Mouse (Mus musculus): ENCODE results near the gene Galr3.
"Not testable (repeated sequence)": the region's sequence is repeated elsewhere in the genome, so short reads cannot be mapped to it uniquely, and the experiment has no call there.

Galr3 gene

DNA sequence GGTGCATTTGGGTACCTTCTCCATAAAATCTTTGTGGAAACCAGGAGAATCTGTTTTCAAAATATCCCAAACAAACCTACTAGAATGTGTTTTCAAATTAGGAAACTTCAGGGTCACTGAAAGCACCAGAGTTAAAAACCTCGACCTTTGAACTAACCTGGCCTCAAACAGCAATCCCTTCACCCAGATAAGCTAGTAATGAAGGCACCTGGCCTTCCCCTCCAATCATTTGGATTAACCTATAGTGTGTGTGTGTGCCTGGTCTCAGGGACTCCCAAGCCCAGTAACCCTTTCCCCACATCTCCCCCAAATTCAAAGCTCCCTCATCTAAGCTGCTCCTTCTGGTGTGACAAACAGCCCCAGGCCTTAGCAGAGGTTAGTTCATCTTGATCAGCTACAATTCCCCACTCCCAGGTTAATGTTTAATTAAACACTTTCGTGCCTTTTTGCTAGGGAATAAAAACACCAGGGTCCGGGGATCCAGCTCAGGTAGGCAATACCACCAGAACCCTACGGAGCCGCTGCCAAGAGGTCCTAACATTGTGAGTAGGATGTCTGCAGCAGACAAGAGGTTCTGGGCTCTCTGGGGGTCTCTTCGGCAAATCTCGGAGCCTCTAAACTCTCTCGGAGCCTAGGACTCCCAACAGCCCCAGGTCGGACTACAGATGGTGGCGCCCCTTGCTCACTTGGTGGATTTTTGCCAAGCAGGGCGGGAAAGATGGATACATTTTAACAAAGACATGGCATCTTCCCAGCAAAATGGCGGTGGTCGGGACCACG is 15.0 kb upstream of the Galr3 start:
- DNase-seq (ENCODE audit: low spot score in 2 of 2) = no peak

DNA sequence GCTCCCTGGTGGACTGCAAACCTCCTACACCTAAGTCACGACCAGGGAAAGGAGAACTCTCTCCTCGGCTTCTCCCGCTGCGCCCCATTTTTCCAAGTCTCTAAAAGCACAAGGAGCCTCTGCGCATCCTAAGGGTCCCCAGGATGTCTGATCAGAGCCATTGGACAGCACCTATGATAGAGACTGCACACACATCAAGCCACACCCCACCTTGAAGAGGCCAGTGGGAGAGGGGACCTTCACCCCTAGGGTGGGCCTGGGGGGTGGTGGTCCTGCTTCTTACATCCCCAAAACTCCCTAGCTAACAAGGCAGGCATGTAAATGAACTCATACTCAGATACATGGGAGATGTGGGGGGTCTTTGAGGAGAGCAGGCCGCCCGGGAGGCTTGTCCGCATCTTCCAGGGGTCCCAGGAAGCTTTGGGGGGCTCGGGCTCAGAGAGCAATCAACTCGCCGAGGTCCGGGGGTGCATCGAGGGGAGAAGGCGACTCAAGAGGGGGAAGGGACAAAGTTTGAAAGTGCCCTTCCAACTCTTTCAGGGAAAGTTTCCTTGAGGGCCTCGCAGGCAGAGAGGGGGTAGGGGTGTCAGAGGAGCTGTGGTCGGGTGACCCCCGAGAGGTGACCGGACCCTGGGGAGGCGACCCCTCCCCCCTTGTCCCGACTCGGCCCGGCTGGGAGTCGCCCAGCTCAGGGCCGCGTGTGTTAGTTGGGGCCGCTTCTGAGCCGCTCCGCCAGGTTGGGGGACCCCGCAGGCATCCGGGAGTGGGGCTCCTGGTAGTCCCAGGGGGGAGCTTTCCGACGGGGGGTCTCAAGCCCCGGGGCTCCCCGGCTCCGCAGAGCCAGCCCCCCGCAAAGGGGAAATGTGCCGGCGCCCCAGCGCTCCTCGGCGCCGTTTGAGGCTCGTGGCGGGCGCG is 14.1 kb upstream of the Galr3 start:
- no peak for DNase-seq (ENCODE audit: low spot score in 2 of 2)

DNA sequence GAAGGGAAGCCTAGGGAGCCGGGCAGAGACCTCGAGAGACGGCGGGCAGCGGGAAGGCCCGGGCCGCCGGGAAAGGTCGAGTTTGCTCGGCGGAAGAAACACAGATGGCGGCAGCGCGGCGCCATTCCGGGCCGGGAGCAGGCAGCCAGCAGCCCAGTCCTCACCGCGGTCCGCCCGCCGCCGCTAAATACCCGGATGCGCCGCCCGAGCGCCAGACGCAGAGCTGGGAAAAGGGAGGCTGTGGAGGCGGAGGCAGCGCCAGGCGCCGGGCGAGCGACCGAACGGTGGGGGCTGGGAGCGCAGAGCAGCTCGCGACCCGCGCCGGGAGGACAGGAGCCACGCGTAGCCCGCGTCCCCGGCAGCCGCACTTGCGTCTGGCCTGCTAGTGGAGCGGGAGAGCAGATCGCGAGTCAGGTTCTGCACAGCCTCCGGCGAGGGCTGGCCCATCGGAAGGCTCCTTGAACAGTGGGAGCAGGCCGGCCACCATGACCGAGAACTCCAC is 13.4 kb upstream of the Galr3 start, which contains the start of gene H1f0:
TSS of gene H1f0 (plus strand) at position 214 of the 502 bp plus-strand sequence.
- peak; percentile 84 to 91 for DNase-seq (ENCODE audit: low spot score in 2 of 2)

DNA sequence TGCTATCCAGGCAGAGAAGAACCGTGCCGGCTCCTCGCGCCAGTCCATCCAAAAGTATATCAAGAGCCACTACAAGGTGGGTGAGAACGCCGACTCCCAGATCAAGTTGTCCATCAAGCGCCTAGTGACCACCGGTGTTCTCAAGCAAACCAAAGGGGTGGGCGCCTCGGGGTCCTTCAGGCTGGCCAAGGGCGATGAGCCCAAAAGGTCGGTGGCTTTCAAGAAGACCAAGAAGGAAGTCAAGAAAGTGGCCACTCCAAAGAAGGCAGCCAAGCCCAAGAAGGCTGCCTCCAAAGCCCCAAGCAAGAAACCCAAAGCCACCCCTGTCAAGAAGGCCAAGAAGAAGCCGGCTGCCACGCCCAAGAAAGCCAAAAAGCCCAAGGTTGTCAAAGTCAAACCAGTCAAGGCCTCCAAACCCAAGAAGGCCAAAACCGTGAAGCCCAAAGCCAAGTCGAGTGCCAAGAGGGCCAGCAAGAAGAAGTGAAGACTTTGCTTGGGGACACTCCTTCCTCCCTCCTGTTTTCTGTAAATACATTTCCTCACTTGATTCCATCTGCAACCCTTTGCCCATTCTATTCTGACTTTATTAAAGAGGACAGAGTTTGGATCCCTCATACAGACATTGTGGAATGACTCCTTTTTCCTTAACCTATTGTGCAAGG is 12.7 kb upstream of the Galr3 start:
- no peak for DNase-seq (ENCODE audit: low spot score in 2 of 2)

DNA sequence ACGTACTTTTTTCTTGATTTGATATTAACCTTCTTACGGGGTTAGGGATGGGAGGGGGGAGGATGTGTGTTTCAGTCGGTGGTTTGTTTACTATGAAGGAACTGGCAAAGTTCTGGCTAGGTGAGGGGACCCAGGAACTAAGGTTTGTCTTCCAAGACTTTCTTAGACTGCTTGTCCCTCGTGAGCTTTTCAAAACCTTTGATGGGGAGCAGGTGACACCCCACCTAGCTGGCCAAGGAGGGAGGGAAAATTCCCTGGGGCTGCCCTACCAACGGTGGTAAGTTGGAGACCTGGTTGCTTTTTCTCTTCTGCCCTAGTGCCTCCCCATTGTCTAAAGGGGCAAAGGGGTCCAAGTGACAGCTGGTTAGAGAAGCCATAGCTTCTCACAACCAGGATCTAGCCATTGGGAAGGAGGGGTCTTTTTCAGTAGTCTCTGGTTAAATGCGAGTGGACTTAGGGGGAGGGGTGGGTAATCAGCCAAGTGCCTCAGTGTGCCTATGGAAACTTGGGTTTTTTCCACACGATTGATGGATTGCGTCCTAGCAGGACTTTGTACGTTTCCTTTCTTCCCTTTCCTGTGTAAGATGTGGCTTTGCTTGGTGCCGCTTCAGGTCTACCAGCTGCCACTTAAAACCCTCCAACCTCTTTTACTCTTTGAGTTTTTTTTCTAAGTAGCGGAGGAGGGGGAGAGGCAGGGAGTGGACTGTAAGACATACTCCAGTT is 12.0 kb upstream of the Galr3 start:
- no peak for DNase-seq (ENCODE audit: low spot score in 2 of 2)

DNA sequence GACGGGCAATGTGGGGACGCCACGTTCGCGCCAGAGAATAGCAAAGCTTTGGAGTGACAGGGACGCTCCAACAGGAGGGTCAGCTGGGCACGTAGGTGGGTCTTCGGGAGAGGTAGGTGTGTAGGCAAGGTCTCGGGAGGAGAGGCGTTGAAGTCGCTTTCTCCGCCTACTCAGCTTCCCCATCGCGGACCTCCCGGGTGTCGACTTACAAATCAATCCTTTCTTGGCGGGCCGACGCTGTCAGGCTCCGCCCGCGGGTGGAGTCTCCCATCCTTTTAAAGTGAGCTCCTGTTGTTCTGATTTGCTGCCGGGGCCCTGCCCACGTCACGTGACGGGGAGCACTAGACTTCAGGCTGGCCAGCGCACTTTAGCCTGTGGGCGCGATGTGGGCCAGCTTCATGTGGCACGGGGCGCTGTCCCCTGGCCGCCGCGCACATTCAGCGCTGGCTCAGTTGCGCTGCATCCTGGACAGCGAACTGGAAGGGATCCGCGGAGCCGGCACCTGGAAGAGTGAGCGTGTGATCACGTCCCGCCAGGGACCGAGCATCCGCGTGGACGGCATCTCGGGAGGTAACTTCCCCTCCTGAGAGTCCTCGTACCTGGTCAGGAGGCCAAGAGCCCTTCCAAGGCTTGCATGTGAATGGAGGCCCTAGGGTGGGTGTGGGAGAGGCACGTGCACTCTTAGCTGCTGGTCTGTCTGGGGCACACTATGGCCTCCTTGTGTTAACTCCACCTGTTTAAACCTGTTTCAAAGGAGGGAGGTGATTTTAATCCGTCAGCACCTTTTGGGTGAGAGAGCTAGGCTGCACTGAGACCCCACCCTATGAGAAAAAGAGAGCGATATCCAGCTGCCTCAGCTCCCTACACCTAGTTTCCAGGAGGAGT is 10.9 kb upstream of the Galr3 start:
- peak; percentile 65 to 71 for DNase-seq (ENCODE audit: low spot score in 2 of 2)

DNA sequence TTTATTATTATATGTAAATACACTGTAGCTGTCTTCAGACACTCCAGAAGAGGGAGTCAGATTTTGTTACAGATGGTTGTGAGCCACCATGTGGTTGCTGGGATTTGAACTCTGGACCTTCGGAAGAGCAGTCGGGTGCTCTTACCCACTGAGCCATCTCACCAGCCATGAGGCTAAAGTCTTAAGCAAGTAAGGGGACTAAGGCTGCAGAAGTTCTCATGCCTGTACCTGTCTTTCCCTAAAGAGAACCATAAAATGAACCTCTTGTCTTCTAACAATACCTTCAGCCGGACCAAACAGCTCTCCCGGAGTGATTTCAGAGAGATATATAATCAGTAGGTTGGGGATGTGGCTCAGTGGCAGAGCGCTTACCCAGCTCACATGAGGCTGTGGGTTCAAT is 9.8 kb upstream of the Galr3 start:
- DNase-seq (ENCODE audit: low spot score in 2 of 2) = not testable (repeated sequence)

DNA sequence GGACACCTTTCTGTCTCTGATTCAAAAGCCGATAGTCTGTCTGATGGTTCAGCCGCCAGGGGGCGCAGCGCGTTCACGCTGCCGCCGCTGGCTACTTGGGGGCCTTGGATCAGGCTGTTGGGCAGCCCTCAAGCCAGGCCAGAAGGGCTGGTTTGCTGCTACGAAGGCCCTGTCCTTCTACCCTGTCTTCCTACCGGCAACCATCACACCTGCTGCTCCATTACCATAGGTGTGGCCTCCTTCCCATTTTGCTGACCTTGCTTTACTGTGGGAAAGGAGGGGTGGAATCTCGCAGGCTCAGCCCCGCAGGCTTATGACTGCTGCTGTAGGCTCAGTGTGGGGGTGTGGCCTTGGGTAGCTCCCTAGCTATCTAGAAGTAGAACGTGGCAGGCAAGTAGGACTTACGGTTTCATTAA is 3.8 kb upstream of the Galr3 start:
- peak; percentile 62 to 64 for DNase-seq (ENCODE audit: low spot score in 2 of 2)

DNA sequence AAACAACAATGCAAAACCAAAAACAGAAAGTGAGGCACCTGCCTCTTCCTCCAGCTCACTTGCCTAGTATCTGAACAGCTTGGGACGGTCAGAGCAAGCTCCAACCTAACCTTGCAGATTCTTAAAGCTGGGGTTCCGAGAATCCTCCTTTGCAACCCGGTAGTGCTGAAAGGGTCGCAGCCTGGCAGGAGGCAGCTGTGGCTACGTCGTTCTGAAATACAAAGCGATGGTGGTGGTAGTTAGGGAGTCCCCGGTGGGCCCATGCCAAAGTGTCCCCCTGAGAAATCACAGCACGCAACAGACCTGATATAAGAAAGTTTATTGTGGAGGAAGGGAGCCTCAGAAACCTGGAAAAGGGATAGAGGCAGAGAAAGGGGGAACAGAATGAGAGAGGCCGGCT is 3.4 kb upstream of the Galr3 start:
- DNase-seq (ENCODE audit: low spot score in 2 of 2) = no peak

DNA sequence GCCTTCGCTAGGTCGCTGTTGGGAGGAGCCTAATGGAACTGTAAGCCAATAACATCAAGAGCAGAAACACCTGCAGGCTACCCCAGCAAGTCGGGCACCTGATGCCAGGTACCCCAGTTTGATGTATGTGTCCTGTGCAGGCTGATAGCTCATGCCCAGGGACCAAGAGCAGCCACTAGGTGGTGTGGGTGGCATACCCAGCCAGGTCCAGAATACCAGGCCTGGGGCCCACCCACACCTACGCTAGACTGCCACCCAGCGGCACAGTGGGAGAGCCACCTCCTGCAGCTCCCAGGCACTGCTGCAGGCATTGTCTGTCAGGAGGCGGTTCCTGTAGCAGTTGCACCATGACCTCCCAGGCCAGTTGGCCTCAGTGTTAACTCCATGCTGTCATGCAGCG is 2.8 kb upstream of the Galr3 start:
- DNase-seq (ENCODE audit: low spot score in 2 of 2) = peak in 1 of 2 experiments; percentile 52

DNA sequence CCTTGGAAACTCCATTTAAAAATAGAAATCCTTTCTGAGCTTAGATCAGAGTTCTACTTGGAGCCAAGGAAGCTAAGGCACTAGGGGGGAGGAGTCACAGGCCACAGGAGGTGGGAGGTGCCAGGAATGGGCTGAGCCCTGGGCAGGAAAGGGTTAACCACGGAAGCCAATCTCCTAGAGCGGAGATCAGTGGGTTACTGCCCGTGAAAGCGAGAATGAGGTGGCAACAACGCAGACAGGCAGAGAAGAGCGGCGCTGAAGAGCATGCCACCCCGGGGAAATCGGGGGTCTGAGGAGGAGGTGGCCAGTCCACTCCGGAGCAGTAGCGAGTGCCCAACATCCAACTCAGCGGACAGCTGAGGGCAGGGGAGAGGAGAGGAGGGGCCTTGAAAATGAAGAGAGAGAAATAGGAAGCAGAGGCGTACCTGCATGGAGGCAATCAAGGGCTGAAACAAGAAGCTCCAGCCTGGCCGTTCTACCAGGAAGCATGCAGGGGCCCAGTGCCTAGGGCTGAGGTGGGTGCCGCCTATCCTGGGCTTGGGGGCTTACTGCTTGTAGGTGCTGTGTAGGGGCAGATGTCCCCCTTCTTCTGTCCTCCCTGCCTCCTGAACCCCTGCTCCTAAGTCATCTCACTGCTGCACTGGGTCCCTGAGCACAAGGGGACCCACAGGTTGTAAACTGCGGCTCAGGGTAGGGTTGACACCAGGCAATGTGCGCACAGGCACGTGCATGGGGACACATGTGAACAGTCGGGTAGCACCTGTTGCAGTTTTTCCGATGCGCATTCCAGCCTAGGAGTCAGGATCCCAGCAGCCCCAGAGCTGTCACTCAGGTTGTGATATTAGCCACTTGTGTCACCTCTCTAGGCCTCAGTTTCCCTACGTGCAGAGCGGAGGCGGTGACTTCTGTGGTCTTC is 926 bp upstream of the Galr3 start:
- DNase-seq (ENCODE audit: low spot score in 2 of 2) = no peak

DNA sequence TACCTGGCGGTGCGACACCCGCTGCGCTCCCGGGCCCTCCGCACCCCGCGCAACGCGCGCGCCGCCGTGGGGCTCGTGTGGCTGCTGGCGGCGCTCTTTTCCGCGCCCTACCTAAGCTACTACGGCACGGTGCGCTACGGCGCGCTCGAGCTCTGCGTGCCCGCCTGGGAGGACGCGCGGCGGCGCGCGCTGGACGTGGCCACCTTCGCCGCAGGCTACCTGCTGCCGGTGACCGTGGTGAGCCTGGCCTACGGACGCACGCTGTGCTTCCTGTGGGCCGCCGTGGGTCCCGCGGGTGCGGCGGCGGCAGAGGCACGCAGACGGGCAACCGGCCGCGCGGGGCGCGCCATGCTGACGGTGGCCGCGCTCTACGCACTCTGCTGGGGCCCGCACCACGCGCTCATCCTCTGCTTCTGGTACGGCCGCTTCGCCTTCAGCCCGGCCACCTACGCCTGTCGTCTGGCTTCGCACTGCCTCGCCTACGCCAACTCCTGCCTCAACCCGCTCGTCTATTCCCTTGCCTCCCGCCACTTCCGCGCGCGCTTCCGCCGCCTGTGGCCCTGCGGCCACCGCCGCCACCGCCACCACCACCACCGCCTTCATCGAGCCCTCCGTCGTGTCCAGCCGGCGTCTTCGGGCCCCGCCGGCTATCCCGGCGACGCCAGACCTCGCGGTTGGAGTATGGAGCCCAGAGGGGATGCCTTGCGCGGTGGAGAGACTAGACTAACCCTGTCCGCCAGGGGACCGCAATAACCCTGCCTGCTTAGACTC is 1.2 kb downstream of the Galr3 start:
- DNase-seq (ENCODE audit: low spot score in 2 of 2) = no peak

DNA sequence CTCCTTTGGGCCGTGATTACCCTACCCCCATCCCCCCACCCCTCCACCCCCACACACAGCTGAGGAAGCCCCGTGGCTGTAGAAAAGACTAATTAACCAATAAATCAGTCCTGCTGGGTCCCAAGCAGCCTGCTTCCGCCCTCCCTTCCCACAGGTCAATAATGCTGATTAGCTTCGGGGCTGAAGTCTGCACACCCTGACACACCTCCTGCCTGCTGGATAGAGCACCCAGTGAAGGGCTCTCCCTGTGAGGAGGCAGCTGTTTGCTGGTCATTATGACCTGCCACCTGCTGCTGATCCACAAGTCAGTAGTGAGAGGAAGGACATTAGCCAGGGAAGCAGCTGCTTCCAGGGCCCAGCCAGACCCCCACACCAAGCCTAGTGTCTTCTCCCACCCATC is 3.2 kb downstream of the Galr3 start:
- no peak for DNase-seq (ENCODE audit: low spot score in 2 of 2)

DNA sequence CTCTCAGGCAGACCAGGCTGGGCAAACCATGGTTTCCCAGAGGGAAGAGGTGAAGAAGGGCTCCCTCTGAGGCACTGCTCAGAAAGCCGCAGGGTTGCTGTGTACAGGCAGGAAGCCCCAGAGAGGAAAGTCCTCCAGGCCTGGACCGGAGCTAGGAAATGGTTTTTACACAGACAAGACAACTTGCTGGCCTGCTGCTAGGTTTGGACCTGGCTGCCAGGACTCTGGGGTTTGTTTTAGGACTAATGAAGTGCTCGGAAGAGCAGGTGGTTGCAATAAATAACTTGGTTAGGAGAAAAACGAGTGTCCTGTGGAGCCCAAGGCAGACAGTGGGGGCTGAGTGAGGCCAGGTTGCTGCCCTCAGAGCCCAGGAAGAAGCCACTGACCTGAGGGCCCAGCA is 6.5 kb downstream of the Galr3 start:
- no peak for DNase-seq (ENCODE audit: low spot score in 2 of 2)

DNA sequence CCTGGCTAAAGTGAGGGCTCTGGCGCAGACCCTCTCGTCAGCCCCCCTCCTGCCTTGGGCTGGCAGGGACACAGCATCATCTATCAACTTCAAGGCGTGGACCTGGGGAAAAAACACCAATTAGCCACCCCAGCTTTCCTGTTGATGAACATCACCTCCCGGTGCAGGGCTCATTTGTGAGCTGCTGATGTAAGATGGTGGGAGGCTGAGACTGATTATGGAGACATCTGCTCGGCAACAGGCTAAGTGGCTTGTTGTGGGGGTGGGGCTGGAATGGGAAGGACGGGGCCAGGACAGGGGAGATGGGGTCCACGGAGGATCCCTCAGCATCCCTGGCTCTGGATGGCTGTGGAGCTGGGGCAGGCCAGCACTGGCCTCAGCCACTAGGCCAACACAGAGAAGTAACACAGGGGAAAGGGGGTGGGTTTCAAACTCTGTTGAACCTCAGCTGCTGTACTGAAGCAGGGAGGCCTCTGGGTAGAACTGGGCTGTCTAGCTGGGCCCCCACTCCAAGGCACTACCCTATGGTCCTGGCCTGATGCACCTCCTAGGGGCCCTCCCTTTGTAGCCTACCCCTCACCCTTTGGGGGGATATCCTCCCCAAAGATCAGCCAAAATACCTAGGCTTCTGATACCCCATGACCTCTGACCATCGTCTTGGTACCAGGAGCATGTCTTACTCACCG is 8.6 kb downstream of the Galr3 start:
- no peak for DNase-seq (ENCODE audit: low spot score in 2 of 2)

DNA sequence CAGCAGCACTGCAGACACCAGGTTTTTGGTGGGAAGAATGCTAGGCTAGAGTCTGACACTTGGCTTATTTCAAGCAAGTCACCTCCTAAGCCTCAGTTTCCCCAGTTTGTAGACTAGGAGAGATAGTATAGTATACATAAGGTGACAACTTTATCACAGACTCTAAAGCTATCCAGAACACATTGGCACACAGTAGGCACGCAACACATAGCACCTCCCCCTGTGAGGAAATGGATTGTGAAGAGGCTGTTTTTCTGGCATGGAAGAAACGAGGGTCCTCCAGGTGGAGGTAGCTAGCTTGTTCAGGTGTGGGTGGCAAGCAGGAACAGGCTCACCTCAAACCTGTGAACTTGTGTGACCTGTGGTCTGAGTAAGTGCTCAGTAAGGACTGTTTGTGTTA is 9.3 kb downstream of the Galr3 start:
- no peak for DNase-seq (ENCODE audit: low spot score in 2 of 2)

DNA sequence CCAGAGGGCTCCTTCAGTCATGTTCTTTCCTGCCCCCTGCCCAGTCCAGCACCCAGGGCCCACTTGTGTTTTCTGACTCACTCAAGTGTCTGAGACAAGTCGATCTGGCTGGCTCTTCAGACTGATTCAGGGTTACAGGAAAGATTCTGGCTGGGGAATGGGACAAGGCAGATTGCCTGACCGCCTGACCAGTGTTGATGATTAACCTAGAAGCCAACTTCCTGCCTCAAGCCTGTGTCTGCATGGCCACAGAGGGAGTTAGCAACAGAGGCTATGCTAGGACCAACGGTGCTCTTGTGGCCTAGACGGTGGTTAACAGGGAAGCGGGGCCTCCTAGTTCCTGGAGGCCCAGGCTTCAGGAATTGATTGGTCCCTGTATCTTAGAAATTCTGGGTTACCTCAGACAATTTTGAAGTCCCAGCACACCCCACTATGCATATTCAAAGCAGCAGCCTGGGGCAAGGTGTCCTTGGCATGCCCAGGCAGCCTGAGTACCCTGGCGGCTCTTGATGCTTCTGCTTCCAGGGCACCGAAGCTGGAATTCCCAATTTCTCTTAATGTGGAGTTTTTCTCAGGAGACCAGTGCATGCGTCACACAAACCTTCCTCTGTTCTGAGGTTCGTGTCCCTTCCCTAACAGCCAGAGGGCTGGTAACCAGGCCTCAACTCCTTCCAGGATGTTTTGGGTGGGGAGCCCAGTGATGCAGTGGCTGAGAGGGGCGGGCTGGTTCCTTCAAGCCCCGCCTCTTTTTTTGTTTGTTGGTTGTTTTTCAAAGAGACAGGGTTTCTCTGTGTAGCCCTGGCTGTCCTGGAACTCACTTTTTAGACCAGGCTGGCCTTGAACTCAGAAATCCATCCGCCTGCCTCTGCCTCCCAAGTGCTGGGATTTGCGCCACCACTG is 10.0 kb downstream of the Galr3 start:
- no peak for DNase-seq (ENCODE audit: low spot score in 2 of 2)

Data from frontal cortex, postnatal 25 days (tissue).